Mouse (Mus musculus): ENCODE data around the gene Lsp1. TPM values are rescaled to one million over a fixed set of nuclear protein-coding genes. Genes with fewer than 3 reads are reported as not detected.
A peak's percentile ranks its signal among the peaks of the same experiment; 100 is the strongest.

Lsp1 gene
- polyA plus RNA-seq, 1 experiment from 2014 or later: 161 TPM

DNA sequence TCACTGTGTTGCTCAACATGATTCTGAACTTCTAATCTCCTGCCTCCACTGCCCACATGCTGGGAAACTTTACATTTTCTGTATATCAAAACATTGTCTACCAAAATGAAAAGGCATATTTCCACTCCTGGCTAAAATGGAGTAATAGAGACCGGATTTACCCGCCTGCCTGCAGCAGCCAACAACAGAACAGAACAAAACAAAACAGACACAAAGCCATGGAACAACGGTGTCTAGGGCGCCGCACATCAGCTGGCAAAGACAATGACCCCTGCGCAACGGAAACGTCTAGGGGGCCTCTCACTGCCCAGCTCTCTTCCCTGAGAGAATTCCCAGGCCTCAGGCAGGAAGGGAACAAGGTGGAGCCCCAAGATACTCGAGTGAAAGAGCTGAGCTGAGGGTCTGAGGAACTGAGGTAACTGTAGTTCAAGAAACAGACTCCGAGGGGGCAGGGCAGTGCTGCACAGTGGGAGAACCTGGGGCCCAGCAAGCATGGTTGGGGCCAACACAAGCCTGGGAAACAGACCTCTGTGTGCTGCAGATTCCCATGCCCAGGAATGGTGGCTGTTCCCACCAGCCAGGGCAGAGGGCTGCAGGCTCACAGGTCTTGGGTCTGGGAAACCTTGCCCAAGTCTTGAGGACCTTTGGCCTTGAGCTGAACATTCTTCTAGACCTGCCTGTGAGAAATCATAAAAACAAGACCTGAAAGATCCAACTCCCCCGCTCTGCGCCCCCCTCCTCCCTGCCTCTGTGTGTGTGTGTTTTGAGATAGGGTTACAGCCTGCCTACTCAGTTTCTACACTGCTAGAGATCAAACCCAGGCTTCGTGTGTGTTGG is 65.0 kb downstream of the Lsp1 start:
- Histone ChIP-seq H3K4me2 (ENCODE audit: low read length) (no peak overlapping the region), H3K27ac (peak overlapping the region; percentile 84), H3K4me3 (replicated peaks; ENCODE audit: low read depth, low read length) (no peak overlapping the region), H3K36me3 (ENCODE audit: insufficient read depth, low read length) (no peaks in the 10 kb centered on the region), H3K9me3 (replicated peaks; ENCODE audit: low read length) (no peaks in the 10 kb centered on the region), H3K4me1 (replicated peaks; ENCODE audit: insufficient read depth, low read length) (peaks cover 23% of the 10 kb centered on the region), H3K9ac (ENCODE audit: low read depth, low read length) (no peak overlapping the region), H3K27me3 (ENCODE audit: insufficient read depth, low read length) (no peaks in the 10 kb centered on the region)
- TF ChIP-seq CTCF (IDR thresholded peaks at IDR 0.05; ENCODE audit: low read depth): no peak; the same call in 1 of the 2 replicates
- DNase-seq (ENCODE audit: low spot score) (peak; percentile 72), ATAC-seq (replicated peaks; ENCODE audit: low FRiP score, low read depth) (peak; percentile 63)
- 23% methylated on average over 13 of the region's 13 CpGs for WGBS

DNA sequence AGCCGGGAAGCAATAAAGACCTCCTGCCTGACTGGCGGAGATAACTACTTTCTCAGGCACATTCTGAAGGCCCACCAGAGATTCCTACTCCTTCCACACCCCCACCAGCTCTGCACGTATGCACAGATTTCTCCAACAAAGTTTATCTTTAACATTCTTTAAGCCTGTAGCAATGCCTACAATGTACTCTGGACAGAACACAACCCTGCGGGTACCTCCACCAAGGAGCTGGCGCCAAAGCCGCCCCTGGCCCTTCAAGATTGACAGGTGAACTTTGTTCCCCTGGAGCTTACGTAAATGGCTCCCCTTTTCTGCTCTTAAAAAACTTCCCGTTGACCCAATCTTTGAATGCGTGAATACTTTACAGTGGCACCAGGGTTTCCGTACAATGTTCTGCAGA is 68.7 kb downstream of the Lsp1 start:
- no peak for TF ChIP-seq CTCF (IDR thresholded peaks at IDR 0.05; ENCODE audit: low read depth)
- no peak overlapping the region for H3K4me2 ChIP-seq (ENCODE audit: low read length)
- 67% methylated on average over 10 of the region's 10 CpGs for WGBS
- H3K36me3 ChIP-seq (ENCODE audit: insufficient read depth, low read length): no peaks in the 10 kb centered on the region
- no peaks in the 10 kb centered on the region for H3K9me3 ChIP-seq (replicated peaks; ENCODE audit: low read length)
- ATAC-seq (replicated peaks; ENCODE audit: low FRiP score, low read depth) (no peak), DNase-seq (ENCODE audit: low spot score) (no peak)
- no peak overlapping the region for H3K9ac ChIP-seq (ENCODE audit: low read depth, low read length)
- H3K4me3 ChIP-seq (replicated peaks; ENCODE audit: low read depth, low read length): no peak overlapping the region
- peaks cover 26% of the 10 kb centered on the region for H3K4me1 ChIP-seq (replicated peaks; ENCODE audit: insufficient read depth, low read length)
- no peaks in the 10 kb centered on the region for H3K27me3 ChIP-seq (ENCODE audit: insufficient read depth, low read length)
- no peak overlapping the region for H3K27ac ChIP-seq

DNA sequence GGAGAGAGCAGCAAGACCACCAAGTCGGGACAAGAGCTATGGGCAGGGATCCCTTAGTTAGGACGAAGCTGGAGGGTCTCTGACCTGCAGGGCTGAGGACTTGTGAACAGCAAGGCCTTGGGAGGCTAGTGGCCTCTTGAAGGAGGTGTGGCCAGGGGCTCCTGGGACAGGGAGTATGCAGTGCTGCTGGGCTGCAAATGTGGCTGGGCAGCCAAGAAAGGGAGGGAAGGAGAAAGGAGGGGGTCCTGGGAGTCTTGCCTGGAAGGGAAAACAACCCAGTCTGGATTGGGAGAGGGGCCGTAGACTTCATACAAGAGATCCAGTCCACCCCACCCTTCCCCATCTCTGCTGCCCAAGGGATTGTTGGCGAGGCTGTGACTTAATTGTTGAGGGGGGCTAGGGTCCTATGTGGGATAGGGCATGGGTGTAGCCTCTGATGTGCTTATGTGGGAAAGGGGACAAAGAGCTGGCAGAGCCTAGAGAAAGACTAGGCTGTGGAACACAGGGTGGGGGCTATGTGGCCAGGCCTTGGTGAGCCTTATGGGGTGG is 71.4 kb downstream of the Lsp1 start:
- no peak for DNase-seq (ENCODE audit: low spot score)
- Histone ChIP-seq H3K36me3 (ENCODE audit: insufficient read depth, low read length) (peaks cover 5% of the 10 kb centered on the region; the same call in 1 of the 2 replicates), H3K4me3 (replicated peaks; ENCODE audit: low read depth, low read length) (no peak overlapping the region), H3K4me1 (replicated peaks; ENCODE audit: insufficient read depth, low read length) (peaks cover 18% of the 10 kb centered on the region; the same call in 1 of the 2 replicates), H3K9ac (ENCODE audit: low read depth, low read length) (no peak overlapping the region), H3K9me3 (replicated peaks; ENCODE audit: low read length) (no peaks in the 10 kb centered on the region), H3K4me2 (ENCODE audit: low read length) (no peak overlapping the region), H3K27me3 (ENCODE audit: insufficient read depth, low read length) (no peaks in the 10 kb centered on the region), H3K27ac (peak overlapping the region; percentile 96; the same call in 1 of the 2 replicates)
- no peak for ATAC-seq (replicated peaks; ENCODE audit: low FRiP score, low read depth)
- TF ChIP-seq CTCF (IDR thresholded peaks at IDR 0.05; ENCODE audit: low read depth): no peak
- 67% methylated on average over 4 of the region's 4 CpGs for WGBS

DNA sequence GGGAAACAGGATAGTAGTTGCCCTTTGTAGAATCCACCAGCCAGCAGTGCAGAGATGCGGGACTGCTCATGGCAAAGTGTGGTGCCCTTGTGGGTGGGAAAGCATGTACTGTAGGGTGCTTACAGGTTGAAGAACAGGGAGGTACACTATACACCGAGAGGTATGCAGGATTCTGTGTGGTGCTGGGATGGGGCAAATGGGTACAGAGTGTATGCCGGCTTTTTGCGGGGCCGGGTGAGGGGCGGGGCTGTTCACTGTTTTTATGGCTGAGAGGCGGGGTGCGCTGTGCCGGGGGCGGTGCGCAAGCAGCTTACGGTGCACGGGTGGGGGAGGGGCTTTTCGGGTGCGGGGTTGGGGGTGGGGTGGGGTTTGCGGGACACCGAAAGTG is 72.1 kb downstream of the Lsp1 start, which contains the start of gene Mrpl23:
TSS of gene Mrpl23 (plus strand) at position 16 of the 388 bp plus-strand sequence.
- peak; percentile 52 for ATAC-seq (replicated peaks; ENCODE audit: low FRiP score, low read depth)
- Histone ChIP-seq H3K4me2 (ENCODE audit: low read length) (peak within 1 kb of the TSS; percentile 83), H3K4me1 (replicated peaks; ENCODE audit: insufficient read depth, low read length) (peaks cover 18% of the 10 kb centered on the region; the same call in 1 of the 2 replicates), H3K27me3 (ENCODE audit: insufficient read depth, low read length) (no peaks in the 10 kb centered on the region), H3K9me3 (replicated peaks; ENCODE audit: low read length) (no peaks in the 10 kb centered on the region), H3K27ac (peak within 1 kb of the TSS; percentile 96), H3K36me3 (ENCODE audit: insufficient read depth, low read length) (peaks cover 5% of the 10 kb centered on the region; the same call in 1 of the 2 replicates), H3K9ac (ENCODE audit: low read depth, low read length) (peak within 1 kb of the TSS; percentile 82), H3K4me3 (replicated peaks; ENCODE audit: low read depth, low read length) (peak within 1 kb of the TSS; percentile 53)
- DNase-seq (ENCODE audit: low spot score): no peak
- 4% methylated on average over 15 of the region's 17 CpGs for WGBS
- no peak for TF ChIP-seq CTCF (IDR thresholded peaks at IDR 0.05; ENCODE audit: low read depth)

DNA sequence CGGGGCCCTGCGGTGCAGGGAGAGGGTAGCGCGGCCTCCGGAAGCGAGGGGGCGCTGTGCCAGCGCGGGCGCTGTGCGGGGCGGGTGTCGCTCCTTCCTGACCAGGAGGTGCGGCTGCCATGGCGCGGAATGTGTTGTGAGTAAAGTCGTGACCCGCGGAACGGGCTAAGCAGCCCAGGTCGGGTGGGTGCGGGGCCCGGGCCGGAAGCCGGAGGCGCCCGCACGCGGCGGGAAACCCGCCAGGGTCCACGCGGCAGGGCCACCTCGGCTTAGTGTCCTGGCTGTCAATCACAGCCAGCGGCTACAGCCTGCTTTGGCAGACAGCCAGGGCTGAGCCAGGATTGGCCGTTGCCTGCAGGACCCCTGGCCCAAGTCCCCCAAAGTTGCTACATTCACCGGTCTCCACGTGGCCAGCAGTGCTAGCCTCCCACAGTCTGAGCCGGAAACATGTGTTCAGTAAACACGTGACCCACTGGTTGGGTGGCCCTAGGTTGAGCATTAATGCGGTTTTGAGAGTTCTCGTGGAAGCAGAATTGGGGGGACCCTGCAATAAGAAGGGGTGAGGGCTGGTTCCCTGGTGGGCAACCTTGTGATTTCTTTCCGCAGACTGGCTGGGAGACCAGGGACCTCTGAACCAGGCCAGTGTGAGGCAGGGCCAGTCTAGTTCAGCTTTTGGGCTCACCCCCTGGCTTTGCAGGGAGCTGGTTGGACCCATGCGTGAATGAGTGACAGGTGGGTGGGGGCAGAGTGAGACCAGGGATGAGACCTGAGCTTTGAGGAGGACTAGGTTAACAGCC is 72.6 kb downstream of the Lsp1 start:
- TF ChIP-seq CTCF (IDR thresholded peaks at IDR 0.05; ENCODE audit: low read depth): peak; percentile 76
- ATAC-seq (replicated peaks; ENCODE audit: low FRiP score, low read depth) (peak; percentile 89), DNase-seq (ENCODE audit: low spot score) (peak; percentile 91)
- Histone ChIP-seq H3K36me3 (ENCODE audit: insufficient read depth, low read length) (peaks cover 5% of the 10 kb centered on the region; the same call in 1 of the 2 replicates), H3K4me1 (replicated peaks; ENCODE audit: insufficient read depth, low read length) (peaks cover 21% of the 10 kb centered on the region; the same call in 1 of the 2 replicates), H3K4me2 (ENCODE audit: low read length) (peak overlapping the region; percentile 83), H3K4me3 (replicated peaks; ENCODE audit: low read depth, low read length) (peak overlapping the region; percentile 53), H3K27me3 (ENCODE audit: insufficient read depth, low read length) (no peaks in the 10 kb centered on the region), H3K27ac (peak overlapping the region; percentile 96), H3K9me3 (replicated peaks; ENCODE audit: low read length) (no peaks in the 10 kb centered on the region), H3K9ac (ENCODE audit: low read depth, low read length) (peak overlapping the region; percentile 82)
- WGBS: 2% methylated on average over 40 of the region's 44 CpGs

DNA sequence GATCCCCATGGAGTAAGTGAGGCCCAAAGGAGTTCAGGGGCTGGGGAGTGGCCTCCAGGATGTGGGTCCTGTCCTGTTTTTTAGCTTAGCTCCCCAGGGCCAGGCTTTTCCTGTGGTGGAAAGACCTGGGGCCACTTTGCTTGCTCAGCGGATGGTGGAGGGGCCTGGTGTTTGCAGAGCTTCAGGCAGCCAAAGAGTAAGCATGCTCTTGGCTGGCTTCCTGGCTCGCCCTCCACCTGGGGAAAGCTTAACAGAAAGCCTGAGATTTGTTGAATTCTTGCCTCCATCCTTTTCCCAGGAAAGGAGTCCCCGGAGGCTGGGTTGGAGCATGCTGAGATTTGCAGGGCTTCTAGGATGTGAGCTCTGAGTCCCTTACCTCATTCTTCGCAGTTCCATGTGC is 74.5 kb downstream of the Lsp1 start:
- WGBS: 72% methylated on average over 4 of the region's 4 CpGs
- Histone ChIP-seq H3K9ac (ENCODE audit: low read depth, low read length) (0 out of 2 replicates have a peak overlapping the region, but pooled peaks have one; percentile 1), H3K36me3 (ENCODE audit: insufficient read depth, low read length) (peaks cover 5% of the 10 kb centered on the region; the same call in 1 of the 2 replicates), H3K27me3 (ENCODE audit: insufficient read depth, low read length) (no peaks in the 10 kb centered on the region), H3K27ac (peak overlapping the region; percentile 96), H3K4me2 (ENCODE audit: low read length) (no peak overlapping the region), H3K4me1 (replicated peaks; ENCODE audit: insufficient read depth, low read length) (peaks cover 28% of the 10 kb centered on the region; the same call in 1 of the 2 replicates), H3K4me3 (replicated peaks; ENCODE audit: low read depth, low read length) (no peak overlapping the region), H3K9me3 (replicated peaks; ENCODE audit: low read length) (no peaks in the 10 kb centered on the region)
- DNase-seq (ENCODE audit: low spot score) (no peak), ATAC-seq (replicated peaks; ENCODE audit: low FRiP score, low read depth) (no peak)
- no peak for TF ChIP-seq CTCF (IDR thresholded peaks at IDR 0.05; ENCODE audit: low read depth)
